Mouse (Mus musculus) embryonic facial prominence, embryonic 15.5 days (tissue): Measurements from ENCODE around the gene Spryd4. TPM values are rescaled to one million over a fixed set of nuclear protein-coding genes. Genes with fewer than 3 reads are reported as not detected.
"Not testable (repeated sequence)": the region's sequence is repeated elsewhere in the genome, so short reads cannot be mapped to it uniquely, and the experiment has no call there.

Experiments
- ATAC-seq: fragments of 200-750 bp; cut with Nextera tagmentation; 2 replicates; pipeline ENCODE4 v1.8.0; 2017; ENCODE audit warnings: low read depth, moderate TSS enrichment; ENCODE audit not compliant: insufficient number of reproducible peaks, low FRiP score, low TSS enrichment
- H3K27ac ChIP-seq: fragments of 300-500 bp; sonication (generic); replicated peaks from 2 replicates; pipeline ENCODE4 v1.5.1; 2015; ENCODE audit warnings: mild to moderate bottlenecking, inconsistent platforms
- H3K27me3 ChIP-seq: fragments of 300-500 bp; sonication (generic); 2 replicates; pipeline ENCODE4 v1.6.1; 2015; ENCODE audit warnings: inconsistent platforms
- H3K36me3 ChIP-seq: fragments of 300-500 bp; sonication (generic); 2 replicates; pipeline ENCODE4 v1.6.1; 2015; ENCODE audit warnings: mild to moderate bottlenecking, inconsistent platforms
- H3K4me1 ChIP-seq: fragments of 300-500 bp; sonication (generic); 2 replicates; pipeline ENCODE4 v1.6.1; 2015; ENCODE audit warnings: inconsistent platforms
- H3K4me2 ChIP-seq: fragments of 300-500 bp; sonication (generic); replicated peaks from 2 replicates; pipeline ENCODE4 v1.6.1; 2015; ENCODE audit warnings: mild to moderate bottlenecking, inconsistent platforms
- H3K4me3 ChIP-seq: fragments of 300-500 bp; sonication (generic); replicated peaks from 2 replicates; pipeline ENCODE4 v1.5.1; 2015; ENCODE audit warnings: mild to moderate bottlenecking, inconsistent platforms
- H3K9ac ChIP-seq: fragments of 300-500 bp; sonication (generic); 2 replicates; pipeline ENCODE4 v1.6.1; 2015; ENCODE audit warnings: inconsistent platforms
- H3K9me3 ChIP-seq: fragments of 300-500 bp; sonication (generic); replicated peaks from 2 replicates; pipeline ENCODE4 v1.6.1; 2016; ENCODE audit warnings: inconsistent platforms
- WGBS: fragments of 180-500 bp; shearing (Covaris S2); methylation state at CpG from one replicate; pipeline ENCODE4 v1.1.7; 2015; 5-methylcytosine and 5-hydroxymethylcytosine counted together
- polyA plus RNA-seq: library from polyadenylated mRNA; unstranded; fragments of >200 nt; fragmentation: Nextera tagmentation; extraction: Ambion mirVana; gene quantifications from 2 replicates; pipeline ENCODE4 v1.2.1, GENCODE M21; 2015

Spryd4 gene
- 30.8 TPM in 2 replicates for polyA plus RNA-seq

GRCm38 (mm10) chr10:128211390-128212108 lies at the start of gene Spryd4:
Spryd4 (minus strand) TSS chr10:128211807.
- Histone ChIP-seq H3K4me1 (peaks cover 10% of the 10 kb centered on the region), H3K4me3 (peak within 1 kb of the TSS; percentile 71), H3K9me3 (no peaks in the 10 kb centered on the region), H3K9ac (peak within 1 kb of the TSS; percentile 57), H3K36me3 (0 out of 2 replicates have a peak, but pooled peaks cover 5% of the 10 kb centered on the region), H3K27me3 (no peaks in the 10 kb centered on the region), H3K4me2 (peak within 1 kb of the TSS; percentile 77), H3K27ac (peak within 1 kb of the TSS; percentile 66)
- under 1% methylated on average over 30 of the region's 30 CpGs for WGBS
- ATAC-seq: peak; percentile 90

- not testable (repeated sequence) for H3K9me3 ChIP-seq, H3K4me1 ChIP-seq, ATAC-seq, H3K36me3 ChIP-seq, H3K4me2 ChIP-seq, H3K4me3 ChIP-seq, H3K27ac ChIP-seq, H3K27me3 ChIP-seq, H3K9ac ChIP-seq
- WGBS: 80% methylated on average over 7 of the region's 7 CpGs
Measured at GRCm38 (mm10) chr10:128260376-128260775, 48.8 kb upstream of the Spryd4 start.

GRCm38 (mm10) chr10:128259946-128260345 lies 48.3 kb upstream of the Spryd4 start:
- Histone ChIP-seq H3K36me3 (no peaks in the 10 kb centered on the region), H3K9me3 (no peaks in the 10 kb centered on the region), H3K4me1 (no peaks in the 10 kb centered on the region), H3K9ac (no peak overlapping the region), H3K27ac (no peak overlapping the region), H3K27me3 (no peaks in the 10 kb centered on the region), H3K4me2 (no peak overlapping the region), H3K4me3 (no peak overlapping the region)
- ATAC-seq: no peak
- WGBS: 79% methylated on average over 5 of the region's 5 CpGs

- Histone ChIP-seq H3K27me3 (no peaks in the 10 kb centered on the region), H3K4me3 (no peak overlapping the region), H3K36me3 (no peaks in the 10 kb centered on the region), H3K9ac (no peak overlapping the region), H3K27ac (no peak overlapping the region), H3K9me3 (no peaks in the 10 kb centered on the region), H3K4me2 (no peak overlapping the region), H3K4me1 (no peaks in the 10 kb centered on the region)
- 71% methylated on average over 4 of the region's 4 CpGs for WGBS
- ATAC-seq: no peak
Measured at GRCm38 (mm10) chr10:128258953-128259352, 47.3 kb upstream of the Spryd4 start.

GRCm38 (mm10) chr10:128256328-128256727 lies 44.7 kb upstream of the Spryd4 start:
- H3K36me3 ChIP-seq: peaks cover 20% of the 10 kb centered on the region
- no peak overlapping the region for H3K4me2 ChIP-seq
- no peak overlapping the region for H3K4me3 ChIP-seq
- no peaks in the 10 kb centered on the region for H3K9me3 ChIP-seq
- H3K27ac ChIP-seq: no peak overlapping the region
- no peak for ATAC-seq
- H3K27me3 ChIP-seq: no peaks in the 10 kb centered on the region
- WGBS: 77% methylated on average over 8 of the region's 8 CpGs
- H3K9ac ChIP-seq: no peak overlapping the region
- no peaks in the 10 kb centered on the region for H3K4me1 ChIP-seq

GRCm38 (mm10) chr10:128255925-128256324 lies 44.3 kb upstream of the Spryd4 start:
- no peak for ATAC-seq

GRCm38 (mm10) chr10:128253677-128254255 lies 42.2 kb upstream of the Spryd4 start, which contains the start of gene Apon:
Apon (plus strand) TSS chr10:128254096.
- H3K4me3 ChIP-seq: no peak within 1 kb of the TSS
- H3K9ac ChIP-seq: no peak within 1 kb of the TSS
- 76% methylated on average over 4 of the region's 4 CpGs for WGBS
- H3K9me3 ChIP-seq: no peaks in the 10 kb centered on the region
- H3K36me3 ChIP-seq: peaks cover 45% of the 10 kb centered on the region
- H3K4me2 ChIP-seq: no peak within 1 kb of the TSS
- no peaks in the 10 kb centered on the region for H3K27me3 ChIP-seq
- ATAC-seq: no peak
- no peak within 1 kb of the TSS for H3K27ac ChIP-seq
- H3K4me1 ChIP-seq: no peaks in the 10 kb centered on the region

More at GRCm38 (mm10) chr10:128255925-128256324, 44.3 kb upstream of the Spryd4 start:
- WGBS: 81% methylated on average over 8 of the region's 8 CpGs
- peaks cover 24% of the 10 kb centered on the region for H3K36me3 ChIP-seq
- no peak overlapping the region for H3K27ac ChIP-seq
- H3K4me3 ChIP-seq: no peak overlapping the region
- no peaks in the 10 kb centered on the region for H3K4me1 ChIP-seq
- no peak overlapping the region for H3K9ac ChIP-seq
- H3K27me3 ChIP-seq: no peaks in the 10 kb centered on the region
- no peak overlapping the region for H3K4me2 ChIP-seq
- no peaks in the 10 kb centered on the region for H3K9me3 ChIP-seq

- no peaks in the 10 kb centered on the region for H3K4me1 ChIP-seq
- no peaks in the 10 kb centered on the region for H3K9me3 ChIP-seq
- H3K4me2 ChIP-seq: no peak overlapping the region
- H3K27ac ChIP-seq: no peak overlapping the region
- no peaks in the 10 kb centered on the region for H3K27me3 ChIP-seq
- H3K4me3 ChIP-seq: no peak overlapping the region
- ATAC-seq: no peak
- WGBS: 91% methylated on average over 13 of the region's 13 CpGs
- peaks cover 76% of the 10 kb centered on the region for H3K36me3 ChIP-seq
- no peak overlapping the region for H3K9ac ChIP-seq
Measured at GRCm38 (mm10) chr10:128250565-128250964, 39.0 kb upstream of the Spryd4 start.

- no peak overlapping the region for H3K4me3 ChIP-seq
- no peaks in the 10 kb centered on the region for H3K4me1 ChIP-seq
- WGBS: 61% methylated on average over 17 of the region's 17 CpGs
- no peak overlapping the region for H3K9ac ChIP-seq
- peak overlapping the region; percentile 72; the same call in 1 of the 2 replicates for H3K27ac ChIP-seq
- no peaks in the 10 kb centered on the region for H3K27me3 ChIP-seq
- no peak overlapping the region for H3K4me2 ChIP-seq
- no peak for ATAC-seq
- H3K36me3 ChIP-seq: peaks cover 93% of the 10 kb centered on the region
- H3K9me3 ChIP-seq: no peaks in the 10 kb centered on the region
Measured at GRCm38 (mm10) chr10:128247020-128247732, 35.6 kb upstream of the Spryd4 start.

GRCm38 (mm10) chr10:128244121-128244520 lies 32.5 kb upstream of the Spryd4 start:
- Histone ChIP-seq H3K27ac (no peak overlapping the region), H3K4me1 (no peaks in the 10 kb centered on the region), H3K36me3 (peaks cover 85% of the 10 kb centered on the region), H3K27me3 (no peaks in the 10 kb centered on the region), H3K9ac (no peak overlapping the region), H3K4me3 (no peak overlapping the region), H3K4me2 (no peak overlapping the region), H3K9me3 (no peaks in the 10 kb centered on the region)
- 93% methylated on average over 15 of the region's 15 CpGs for WGBS
- no peak for ATAC-seq

- peaks cover 78% of the 10 kb centered on the region for H3K36me3 ChIP-seq
- no peak for ATAC-seq
- no peak overlapping the region for H3K4me3 ChIP-seq
- no peaks in the 10 kb centered on the region for H3K27me3 ChIP-seq
- H3K9ac ChIP-seq: no peak overlapping the region
- 0 out of 2 replicates have a peak overlapping the region, but pooled peaks have one; percentile 7 for H3K27ac ChIP-seq
- WGBS: 85% methylated on average over 8 of the region's 8 CpGs
- H3K4me1 ChIP-seq: no peaks in the 10 kb centered on the region
- no peak overlapping the region for H3K4me2 ChIP-seq
- H3K9me3 ChIP-seq: no peaks in the 10 kb centered on the region
Measured at GRCm38 (mm10) chr10:128243252-128243651, 31.6 kb upstream of the Spryd4 start.
